Mouse (Mus musculus) stomach, embryonic 16.5 days (tissue): Measurements from ENCODE around the gene Lipc. TPM values are rescaled to one million over a fixed set of nuclear protein-coding genes. Genes with fewer than 3 reads are reported as not detected.

Source experiments
- ATAC-seq: fragments of 200-750 bp; cut with Nextera tagmentation; 2 replicates; pipeline ENCODE4 v1.8.0; 2017; ENCODE audit warnings: moderate number of reproducible peaks, moderate TSS enrichment; ENCODE audit not compliant: insufficient read depth, low FRiP score
- H3K27ac ChIP-seq: fragments of 300-500 bp; sonication (generic); 2 replicates; pipeline ENCODE4 v1.5.1; 2014; ENCODE audit warnings: low read length
- H3K27me3 ChIP-seq: fragments of 300-500 bp; sonication (generic); 2 replicates; pipeline ENCODE4 v1.6.1; 2014; ENCODE audit warnings: low read length, control low read depth, mixed read lengths; ENCODE audit not compliant: control insufficient read depth, insufficient read depth
- H3K36me3 ChIP-seq: fragments of 300-500 bp; sonication (generic); 2 replicates; pipeline ENCODE4 v1.6.1; 2014; ENCODE audit warnings: low read length; ENCODE audit not compliant: control insufficient read depth, insufficient read depth
- H3K4me1 ChIP-seq: fragments of 300-500 bp; sonication (generic); 2 replicates; pipeline ENCODE4 v1.6.1; 2014; ENCODE audit warnings: low read length, control low read depth, mixed read lengths; ENCODE audit not compliant: control insufficient read depth, insufficient read depth
- H3K4me2 ChIP-seq: fragments of 300-500 bp; sonication (generic); 2 replicates; pipeline ENCODE4 v1.6.1; 2014; ENCODE audit warnings: low read depth, low read length, mixed read lengths
- H3K4me3 ChIP-seq: fragments of 300-500 bp; sonication (generic); replicated peaks from 2 replicates; pipeline ENCODE4 v1.5.1; 2014; ENCODE audit warnings: mild to moderate bottlenecking, low read length
- H3K9ac ChIP-seq: fragments of 300-500 bp; sonication (generic); 2 replicates; pipeline ENCODE4 v1.6.1; 2014; ENCODE audit warnings: low read length
- H3K9me3 ChIP-seq: fragments of 300-500 bp; sonication (generic); replicated peaks from 2 replicates; pipeline ENCODE4 v1.6.1; 2016; ENCODE audit warnings: low read length, control low read depth; ENCODE audit not compliant: control insufficient read depth
- WGBS: fragments of 180-500 bp; shearing (Covaris S2); extraction: QIAGEN DNeasy Blood & Tissue Kit; methylation state at CpG from one replicate; pipeline ENCODE4 v1.1.7; 2014; 5-methylcytosine and 5-hydroxymethylcytosine counted together
- polyA plus RNA-seq: library from polyadenylated mRNA; unstranded; fragments of >200 nt; fragmentation: Nextera tagmentation; extraction: Ambion mirVana; gene quantifications from 2 replicates; pipeline ENCODE4 v1.2.1, GENCODE M21; 2015

The Lipc gene
- polyA plus RNA-seq, 1 experiment from 2014 or later = 2.9 TPM

- no peak overlapping the region for H3K4me2 ChIP-seq
- no peaks in the 10 kb centered on the region for H3K36me3 ChIP-seq
- H3K27ac ChIP-seq = no peak overlapping the region
- 0 out of 2 replicates have a peak, but pooled peaks cover 4% of the 10 kb centered on the region for H3K4me1 ChIP-seq
- no peak overlapping the region for H3K9ac ChIP-seq
- WGBS = 55% methylated on average over 10 of the region's 10 CpGs
- no peak for ATAC-seq
- H3K9me3 ChIP-seq = no peaks in the 10 kb centered on the region
- no peaks in the 10 kb centered on the region for H3K27me3 ChIP-seq
- H3K4me3 ChIP-seq = no peak overlapping the region
Measured at GRCm38 (mm10) chr9:70914659-70915355, 37.2 kb downstream of the Lipc start.

GRCm38 (mm10) chr9:70911163-70911562 is 40.9 kb downstream of the Lipc start:
- Histone ChIP-seq H3K9ac (no peak overlapping the region), H3K4me3 (no peak overlapping the region), H3K36me3 (no peaks in the 10 kb centered on the region), H3K4me1 (no peaks in the 10 kb centered on the region), H3K4me2 (no peak overlapping the region), H3K27me3 (no peaks in the 10 kb centered on the region), H3K9me3 (no peaks in the 10 kb centered on the region), H3K27ac (no peak overlapping the region)
- no peak for ATAC-seq
- 68% methylated on average over 4 of the region's 4 CpGs for WGBS

- H3K27me3 ChIP-seq = no peaks in the 10 kb centered on the region
- H3K9ac ChIP-seq = no peak overlapping the region
- H3K4me3 ChIP-seq = no peak overlapping the region
- no peak overlapping the region for H3K4me2 ChIP-seq
- H3K9me3 ChIP-seq = no peaks in the 10 kb centered on the region
- no peak overlapping the region for H3K27ac ChIP-seq
- H3K36me3 ChIP-seq = no peaks in the 10 kb centered on the region
- no peaks in the 10 kb centered on the region for H3K4me1 ChIP-seq
- WGBS = 74% methylated on average over 6 of the region's 6 CpGs
- no peak for ATAC-seq
Measured at GRCm38 (mm10) chr9:70910351-70910750, 41.7 kb downstream of the Lipc start.

GRCm38 (mm10) chr9:70902821-70903730 is 49.0 kb downstream of the Lipc start:
- no peak for ATAC-seq
- H3K36me3 ChIP-seq = no peaks in the 10 kb centered on the region
- no peaks in the 10 kb centered on the region for H3K4me1 ChIP-seq
- no peak overlapping the region for H3K4me3 ChIP-seq
- no peak overlapping the region for H3K4me2 ChIP-seq
- H3K27ac ChIP-seq = no peak overlapping the region
- 84% methylated on average over 11 of the region's 11 CpGs for WGBS
- H3K9ac ChIP-seq = no peak overlapping the region
- H3K27me3 ChIP-seq = no peaks in the 10 kb centered on the region
- no peaks in the 10 kb centered on the region for H3K9me3 ChIP-seq

GRCm38 (mm10) chr9:70894201-70894600 is 57.8 kb downstream of the Lipc start:
- H3K4me1 ChIP-seq = peaks cover 11% of the 10 kb centered on the region; the same call in 1 of the 2 replicates
- H3K27me3 ChIP-seq = no peaks in the 10 kb centered on the region
- H3K4me2 ChIP-seq = no peak overlapping the region
- H3K9ac ChIP-seq = no peak overlapping the region
- 92% methylated on average over 1 of the region's 1 CpGs for WGBS
- ATAC-seq = no peak
- 0 out of 2 replicates have a peak, but pooled peaks cover 7% of the 10 kb centered on the region for H3K9me3 ChIP-seq
- H3K27ac ChIP-seq = peak overlapping the region; percentile 16; the same call in 1 of the 2 replicates
- H3K4me3 ChIP-seq = no peak overlapping the region
- H3K36me3 ChIP-seq = no peaks in the 10 kb centered on the region

- no peak overlapping the region for H3K9ac ChIP-seq
- H3K4me3 ChIP-seq = no peak overlapping the region
- H3K27ac ChIP-seq = 0 out of 2 replicates have a peak overlapping the region, but pooled peaks have one; percentile 16
- peaks cover 11% of the 10 kb centered on the region; the same call in 1 of the 2 replicates for H3K4me1 ChIP-seq
- WGBS = 31% methylated on average over 3 of the region's 3 CpGs
- no peak overlapping the region for H3K4me2 ChIP-seq
- H3K27me3 ChIP-seq = no peaks in the 10 kb centered on the region
- ATAC-seq = peak; percentile 56; the same call in 1 of the 2 replicates
- 0 out of 2 replicates have a peak, but pooled peaks cover 7% of the 10 kb centered on the region for H3K9me3 ChIP-seq
- no peaks in the 10 kb centered on the region for H3K36me3 ChIP-seq
Measured at GRCm38 (mm10) chr9:70893526-70893925, 58.5 kb downstream of the Lipc start.

- Histone ChIP-seq H3K9ac (no peak overlapping the region), H3K4me2 (no peak overlapping the region), H3K27me3 (no peaks in the 10 kb centered on the region), H3K4me1 (peaks cover 11% of the 10 kb centered on the region; the same call in 1 of the 2 replicates), H3K9me3 (0 out of 2 replicates have a peak, but pooled peaks cover 7% of the 10 kb centered on the region), H3K4me3 (no peak overlapping the region), H3K36me3 (no peaks in the 10 kb centered on the region), H3K27ac (peak overlapping the region; percentile 7; the same call in 1 of the 2 replicates)
- no peak for ATAC-seq
- WGBS = 86% methylated on average over 5 of the region's 5 CpGs
Measured at GRCm38 (mm10) chr9:70892627-70893026, 59.4 kb downstream of the Lipc start.

GRCm38 (mm10) chr9:70891431-70892133 is 60.4 kb downstream of the Lipc start:
- 48% methylated on average over 8 of the region's 8 CpGs for WGBS
- Histone ChIP-seq H3K4me3 (no peak overlapping the region), H3K27me3 (no peaks in the 10 kb centered on the region), H3K4me1 (peaks cover 11% of the 10 kb centered on the region; the same call in 1 of the 2 replicates), H3K36me3 (no peaks in the 10 kb centered on the region), H3K9me3 (0 out of 2 replicates have a peak, but pooled peaks cover 7% of the 10 kb centered on the region), H3K27ac (peak overlapping the region; percentile 30; the same call in 1 of the 2 replicates), H3K9ac (no peak overlapping the region), H3K4me2 (no peak overlapping the region)
- no peak for ATAC-seq
